Mouse (Mus musculus) CD4-positive naive resting alpha-beta T cell, adult 76 days (primary cell): ENCODE measurements around the gene Olfr548-ps1. TPM values are rescaled to one million over a fixed set of nuclear protein-coding genes. Genes with fewer than 3 reads are reported as not detected.

Source experiments
- total RNA-seq: library from RNA; stranded (reverse); gene quantifications from one replicate; pipeline ENCODE4 v1.2.4, GENCODE M21; 2023

Olfr548-ps1 gene
- total RNA-seq: not detected

GRCm38 (mm10) chr7:102540596-102540995, at the start of gene Olfr548-ps1:
Gene Olfr548-ps1, plus strand, starts transcription at chr7:102540896.

GRCm38 (mm10) chr7:102499473-102499872, 41.2 kb upstream of the Olfr548-ps1 start, which contains the start of gene Olfr545:
Gene Olfr545, minus strand, starts transcription at chr7:102499573.

DNA sequence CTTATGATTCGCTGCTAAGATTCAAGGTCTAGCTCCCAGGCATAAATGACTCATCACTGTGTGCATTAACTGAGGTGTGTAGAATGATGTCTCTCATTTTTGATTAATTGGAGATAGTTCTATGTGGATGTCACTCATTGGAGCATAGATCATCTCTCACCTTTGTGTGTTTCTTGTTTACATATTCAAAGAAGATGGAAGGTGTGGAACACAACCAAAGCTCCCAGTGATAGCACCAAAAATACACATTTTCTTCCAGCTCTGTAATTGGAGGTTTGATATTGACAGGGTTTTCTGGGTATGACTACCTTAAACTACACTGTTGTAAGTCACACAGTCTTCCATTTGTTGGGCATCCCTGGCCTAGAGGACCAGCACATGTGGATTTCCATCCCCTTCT, 6.2 kb upstream of the Olfr548-ps1 start, which contains the start of gene Olfr547:
Gene Olfr547 (plus strand): TSS at position 301 of the 400 bp plus-strand sequence.

DNA sequence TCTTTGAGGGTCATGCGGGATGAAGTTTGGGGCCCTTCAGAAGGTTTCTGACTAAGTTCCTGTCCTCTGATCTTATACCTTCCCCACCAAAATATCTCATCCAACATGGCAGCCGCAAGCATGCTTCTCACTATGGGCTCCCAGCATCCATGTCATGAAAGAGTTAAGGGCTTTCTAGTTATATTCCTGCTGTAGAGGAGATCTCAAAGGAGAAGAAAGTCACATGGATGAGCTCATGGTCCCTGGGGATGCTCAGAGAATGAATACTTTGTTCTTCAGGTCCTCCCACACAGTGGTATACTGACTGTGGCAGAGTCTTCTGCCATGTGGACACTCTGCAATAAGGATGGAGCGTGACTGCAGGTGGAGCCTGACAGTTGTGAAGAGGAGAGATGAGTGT, 8.9 kb downstream of the Olfr548-ps1 start, which contains the start of gene Olfr549:
Gene Olfr549 (plus strand): TSS at position 301 of the 400 bp plus-strand sequence.

DNA sequence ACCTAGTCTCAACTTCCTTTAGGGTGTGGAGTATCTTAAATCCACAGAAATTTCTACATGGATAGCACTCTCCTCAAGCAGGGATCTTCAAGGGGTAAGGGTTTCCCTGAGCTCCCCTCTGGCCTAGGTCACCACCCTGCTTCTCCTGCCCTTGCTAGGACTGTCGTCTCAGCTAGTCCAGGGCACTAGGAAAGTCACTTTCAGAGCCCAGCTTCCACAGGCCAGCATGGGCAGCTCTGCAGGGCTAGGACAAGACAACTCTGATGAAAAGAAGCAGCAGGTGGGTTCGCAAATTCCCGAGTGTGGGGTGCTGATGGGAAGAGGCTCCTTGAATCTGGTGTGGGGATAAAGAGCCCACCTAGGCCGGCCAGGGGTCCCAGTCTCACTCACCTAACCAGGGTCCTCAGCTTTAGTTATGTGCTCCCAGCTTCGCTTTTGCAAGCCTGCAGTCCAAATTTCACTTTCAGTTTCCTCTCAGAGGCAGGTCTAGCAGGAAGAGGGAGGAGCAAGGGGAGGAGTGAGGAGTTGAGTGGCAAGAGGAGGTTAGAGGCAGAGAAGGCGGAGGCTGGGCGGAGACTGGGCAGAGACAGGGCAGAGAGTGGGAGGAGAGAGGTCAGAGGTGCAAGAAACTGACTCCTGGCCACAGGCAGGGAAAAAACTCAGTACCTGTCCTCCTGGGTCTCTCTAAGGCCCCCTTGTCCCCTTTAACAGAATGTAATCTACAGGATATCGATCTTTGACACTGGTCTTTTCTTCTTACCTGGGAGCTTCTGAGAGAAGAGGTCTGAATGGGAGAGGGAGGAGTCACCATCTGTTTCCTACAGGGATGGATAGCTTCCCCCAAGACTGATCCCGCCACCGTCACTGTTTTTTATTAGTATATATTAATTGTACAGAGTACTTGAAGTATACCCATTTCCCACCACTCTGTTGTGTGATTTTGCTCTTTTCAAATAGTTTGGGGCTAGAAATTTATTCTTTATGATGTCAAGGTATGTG, 24.6 kb downstream of the Olfr548-ps1 start, which contains the start of gene Trim21:
Gene Trim21 (minus strand): TSS at position 488 of the 999 bp plus-strand sequence.

DNA sequence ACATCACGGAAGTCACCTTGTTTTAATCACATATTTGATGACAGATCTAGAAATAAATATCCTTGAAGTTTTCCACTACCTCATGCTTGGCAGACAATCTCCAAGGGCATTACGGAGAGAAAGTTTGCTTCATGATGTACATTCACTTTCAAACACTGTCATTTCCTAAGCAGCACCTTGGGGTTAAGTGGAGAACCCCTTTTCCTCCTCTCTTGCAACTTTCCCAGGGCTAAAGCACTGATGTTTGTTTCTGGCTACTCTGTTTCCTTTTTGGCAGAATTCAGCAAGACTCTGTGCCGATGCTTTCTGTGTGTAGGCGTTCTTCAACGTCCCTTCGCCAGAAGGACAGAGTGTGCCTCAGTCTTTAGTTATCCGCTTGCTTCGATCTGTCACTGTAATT, 30.4 kb downstream of the Olfr548-ps1 start, which contains the start of gene Olfr550:
Gene Olfr550 (plus strand): TSS at position 301 of the 400 bp plus-strand sequence.

GRCm38 (mm10) chr7:102591786-102592185, 51.1 kb downstream of the Olfr548-ps1 start, which contains the start of gene Olfr551:
Gene Olfr551, minus strand, starts transcription at chr7:102591886.

Other genes starting within 250 kb of the Olfr548-ps1 start
- gene Rrm1, start 99.2 kb upstream of the Olfr548-ps1 start, total RNA-seq: 40.0 TPM
- gene Olfr543, start 59.2 kb upstream of the Olfr548-ps1 start, total RNA-seq: not detected
- not detected for gene Olfr544, start 52.6 kb upstream of the Olfr548-ps1 start, total RNA-seq
- gene Olfr545, start 41.3 kb upstream of the Olfr548-ps1 start, total RNA-seq: not detected
- not detected for gene Olfr547, start 6.1 kb upstream of the Olfr548-ps1 start, total RNA-seq
- not detected for gene Olfr549, start 9.0 kb downstream of the Olfr548-ps1 start, total RNA-seq
- 43.5 TPM for gene Trim21, start 24.6 kb downstream of the Olfr548-ps1 start, total RNA-seq
- not detected for gene Olfr550, start 30.5 kb downstream of the Olfr548-ps1 start, total RNA-seq
- not detected for gene Olfr551, start 51.0 kb downstream of the Olfr548-ps1 start, total RNA-seq
- 0.23 TPM for gene Olfr552, start 56.9 kb downstream of the Olfr548-ps1 start, total RNA-seq
- gene Olfr553, start 77.3 kb downstream of the Olfr548-ps1 start, total RNA-seq: not detected
- gene Olfr554, start 97.5 kb downstream of the Olfr548-ps1 start, total RNA-seq: not detected
- not detected for gene Olfr555, start 117.9 kb downstream of the Olfr548-ps1 start, total RNA-seq
- gene Olfr556, start 124.0 kb downstream of the Olfr548-ps1 start, total RNA-seq: not detected
- gene Trim68, start 146.4 kb downstream of the Olfr548-ps1 start, total RNA-seq: 11.8 TPM
- gene Olfr557, start 155.0 kb downstream of the Olfr548-ps1 start, total RNA-seq: not detected
- gene Olfr558, start 161.3 kb downstream of the Olfr548-ps1 start, total RNA-seq: not detected
- gene Olfr33, start 178.2 kb downstream of the Olfr548-ps1 start, total RNA-seq: not detected
- not detected for gene Olfr559, start 186.6 kb downstream of the Olfr548-ps1 start, total RNA-seq
- gene Olfr560, start 218.5 kb downstream of the Olfr548-ps1 start, total RNA-seq: not detected
- not detected for gene Olfr78, start 218.6 kb downstream of the Olfr548-ps1 start, total RNA-seq
- not detected for gene Olfr561, start 230.3 kb downstream of the Olfr548-ps1 start, total RNA-seq